Mouse (Mus musculus) MEL (cell line): ENCODE measurements around the gene Slc19a1. TPM values are rescaled to one million over a fixed set of nuclear protein-coding genes. Genes with fewer than 3 reads are reported as not detected.

Experiments
- DNase-seq: peaks from one replicate; pipeline ENCODE4 v3.0.0; 2011; ENCODE audit warnings: low read depth, low spot score
- H3K27ac ChIP-seq: 2 replicates; pipeline ENCODE4 v1.5.1; 2012; ENCODE audit warnings: low read depth, mild to moderate bottlenecking, control low read depth, low read length, moderate library complexity; ENCODE audit not compliant: control insufficient read depth
- H3K27me3 ChIP-seq, 2 experiments: fragments of 150-350 bp in 1 of 2; sonication (generic) in 1 of 2; 2 replicates each; pipeline ENCODE4 v1.6.1; 2012; ENCODE audit warnings: low read length in 2 of 2, mild to moderate bottlenecking in 2 of 2, improper control_type of control experiment in 1 of 2, moderate library complexity in 1 of 2; ENCODE audit not compliant: insufficient read depth in 2 of 2, control insufficient read depth in 1 of 2
- H3K36me3 ChIP-seq, 2 experiments: 2 replicates each; pipeline ENCODE4 v1.6.1; 2012 to 2014; ENCODE audit warnings: low read length in 2 of 2, improper control_type of control experiment in 1 of 2, inconsistent platforms in 1 of 2, mild to moderate bottlenecking in 1 of 2; ENCODE audit not compliant: insufficient read depth in 2 of 2, control insufficient read depth in 1 of 2
- H3K4me1 ChIP-seq, 2 experiments: fragments of 150-350 bp in 1 of 2; sonication (generic) in 1 of 2; 2 replicates each; pipeline ENCODE4 v1.6.1; 2012; ENCODE audit warnings: low read length in 2 of 2, improper control_type of control experiment in 1 of 2, mild to moderate bottlenecking in 1 of 2; ENCODE audit not compliant: insufficient read depth in 2 of 2, control insufficient read depth in 1 of 2
- H3K4me3 ChIP-seq, 2 experiments: fragments of 150-350 bp in 1 of 2; sonication (generic) in 1 of 2; 2 replicates each; pipeline ENCODE4 v1.5.1; 2012; ENCODE audit warnings: low read depth in 2 of 2, low read length in 2 of 2, mild to moderate bottlenecking in 2 of 2, moderate library complexity in 2 of 2, control low read depth in 1 of 2, improper control_type of control experiment in 1 of 2; ENCODE audit not compliant: control insufficient read depth in 1 of 2, insufficient read depth in 1 of 2
- H3K79me2 ChIP-seq: 2 replicates; pipeline ENCODE4 v1.6.1; 2012; ENCODE audit warnings: mild to moderate bottlenecking, low read length, moderate library complexity; ENCODE audit not compliant: control insufficient read depth, poor library complexity, insufficient read depth
- H3K9ac ChIP-seq: 2 replicates; pipeline ENCODE4 v1.6.1; 2012; ENCODE audit warnings: low read depth, mild to moderate bottlenecking, control low read depth, low read length, moderate library complexity; ENCODE audit not compliant: control insufficient read depth, poor library complexity, severe bottlenecking
- H3K9me3 ChIP-seq: fragments of 150-350 bp; sonication (generic); replicated peaks from 2 replicates; pipeline ENCODE4 v1.6.1; 2012; ENCODE audit warnings: mild to moderate bottlenecking, low read length, improper control_type of control experiment, moderate library complexity; ENCODE audit not compliant: insufficient read depth
- CHD2 ChIP-seq: IDR thresholded peaks from 2 replicates; pipeline ENCODE4 v1.6.1; 2011; ENCODE audit warnings: low read length, improper control_type of control experiment
- CTCF ChIP-seq, 3 experiments: IDR thresholded peaks in 2 of 3; conservative IDR thresholded peaks in 1 of 3; 2 replicates each; pipeline ENCODE4 v1.5.1; 2011 to 2012; ENCODE audit warnings: low read length in 3 of 3, low read depth in 2 of 3, mild to moderate bottlenecking in 2 of 3, improper control_type of control experiment in 1 of 3, inconsistent platforms in 1 of 3, mixed read lengths in 1 of 3, moderate library complexity in 1 of 3; ENCODE audit not compliant: control insufficient read depth in 1 of 3, insufficient read depth in 1 of 3, poor library complexity in 1 of 3, severe bottlenecking in 1 of 3
- ELF1 ChIP-seq: IDR thresholded peaks from 2 replicates; pipeline ENCODE4 v1.6.1; 2014; ENCODE audit warnings: low read depth, mild to moderate bottlenecking, inconsistent platforms, low read length, improper control_type of control experiment, moderate library complexity
- ETS1 ChIP-seq: IDR thresholded peaks from 2 replicates; pipeline ENCODE4 v1.6.1; 2012; ENCODE audit warnings: low read depth, mild to moderate bottlenecking, inconsistent platforms, low read length, improper control_type of control experiment, moderate library complexity
- GABPA ChIP-seq: IDR thresholded peaks from 2 replicates; pipeline ENCODE4 v1.6.1; 2012; ENCODE audit warnings: low read depth, mild to moderate bottlenecking, inconsistent platforms, low read length, improper control_type of control experiment, moderate library complexity
- JUND ChIP-seq: IDR thresholded peaks from 2 replicates; pipeline ENCODE4 v1.6.1; 2011; ENCODE audit warnings: low read depth, mild to moderate bottlenecking, improper control_type of control experiment, low read length
- KAT2A ChIP-seq: conservative IDR thresholded peaks from 2 replicates; pipeline ENCODE4 v1.6.1; 2012; ENCODE audit warnings: low read depth, low read length, improper control_type of control experiment, inconsistent platforms
- MAFK ChIP-seq: IDR thresholded peaks from 2 replicates; pipeline ENCODE4 v1.6.1; 2011; ENCODE audit warnings: low read depth, mild to moderate bottlenecking, low read length, improper control_type of control experiment, borderline replicate concordance
- MAX ChIP-seq: IDR thresholded peaks from 2 replicates; pipeline ENCODE4 v1.6.1; 2011; ENCODE audit warnings: low read length, improper control_type of control experiment
- MAZ ChIP-seq: IDR thresholded peaks from 2 replicates; pipeline ENCODE4 v1.6.1; 2012; ENCODE audit warnings: low read depth, mild to moderate bottlenecking, inconsistent platforms, low read length, improper control_type of control experiment
- NELFE ChIP-seq: IDR thresholded peaks from 2 replicates; pipeline ENCODE4 v1.6.1; 2011; ENCODE audit warnings: low read depth, low read length, improper control_type of control experiment
- NRF1 ChIP-seq: IDR thresholded peaks from 2 replicates; pipeline ENCODE4 v1.6.1; 2014; ENCODE audit warnings: low read depth, mild to moderate bottlenecking, inconsistent platforms, low read length, improper control_type of control experiment, moderate library complexity; ENCODE audit not compliant: poor library complexity, insufficient read depth, severe bottlenecking
- POLR2A ChIP-seq, 2 experiments: IDR thresholded peaks; 2 replicates each; pipeline ENCODE4 v1.6.1; 2011 to 2012; ENCODE audit warnings: low read length in 2 of 2, mild to moderate bottlenecking in 2 of 2, control low read depth in 1 of 2, improper control_type of control experiment in 1 of 2, low read depth in 1 of 2, moderate library complexity in 1 of 2; ENCODE audit not compliant: control insufficient read depth in 1 of 2, insufficient read depth in 1 of 2, poor library complexity in 1 of 2
- POLR2AphosphoS5 ChIP-seq: IDR thresholded peaks from 2 replicates; pipeline ENCODE4 v1.6.1; 2012; ENCODE audit warnings: low read depth, borderline replicate concordance, mild to moderate bottlenecking, inconsistent platforms, low read length, moderate library complexity, mixed read lengths
- SIN3A ChIP-seq: IDR thresholded peaks from 2 replicates; pipeline ENCODE4 v1.6.1; 2012; ENCODE audit warnings: low read length, improper control_type of control experiment, inconsistent platforms
- SMC3 ChIP-seq: IDR thresholded peaks from 2 replicates; pipeline ENCODE4 v1.6.1; 2011; ENCODE audit warnings: low read depth, low read length, improper control_type of control experiment
- TAL1 ChIP-seq: IDR thresholded peaks from 2 replicates; pipeline ENCODE4 v1.6.1; 2012; ENCODE audit warnings: mild to moderate bottlenecking, inconsistent platforms, low read length, moderate library complexity, mixed read lengths
- TBP ChIP-seq: IDR thresholded peaks from 2 replicates; pipeline ENCODE4 v1.8.0; 2011; ENCODE audit warnings: low read depth, low read length, improper control_type of control experiment
- USF1 ChIP-seq: IDR thresholded peaks from 2 replicates; pipeline ENCODE4 v1.6.1; 2014; ENCODE audit warnings: low read depth, mild to moderate bottlenecking, inconsistent platforms, low read length, improper control_type of control experiment, moderate library complexity
- USF2 ChIP-seq, 2 experiments: IDR thresholded peaks; 2 replicates each; pipeline ENCODE4 v1.6.1; 2011 to 2012; ENCODE audit warnings: improper control_type of control experiment in 2 of 2, low read length in 2 of 2, borderline replicate concordance in 1 of 2, inconsistent platforms in 1 of 2, low read depth in 1 of 2, mild to moderate bottlenecking in 1 of 2; ENCODE audit not compliant: insufficient read depth in 1 of 2
- ZNF384 ChIP-seq: IDR thresholded peaks from 2 replicates; pipeline ENCODE4 v1.6.1; 2012; ENCODE audit warnings: low read depth, mild to moderate bottlenecking, inconsistent platforms, low read length, improper control_type of control experiment
- polyA plus RNA-seq, 2 experiments: library from polyadenylated mRNA; stranded (reverse) in 1 of 2; unstranded in 1 of 2; fragments of >175 nt in 1 of 2; fragments of >200 nt in 1 of 2; gene quantifications; 2 replicates each; pipeline versions ENCODE4 v1.2.1 to v1.2.4; 2012; ENCODE audit warnings: low replicate concordance in 2 of 2, low read depth in 1 of 2; ENCODE audit not compliant: insufficient read length in 2 of 2, insufficient read depth in 1 of 2, missing spikeins in 1 of 2
- total RNA-seq: library from RNA; depleted of rRNA; stranded (reverse); fragments of 300-350 nt; gene quantifications from 2 replicates; pipeline ENCODE4 v1.2.3, GENCODE M21; 2012

Slc19a1 gene
- total and polyA plus RNA-seq, 3 experiments: 65.3 to 86.4 TPM; not detected in 1

DNA sequence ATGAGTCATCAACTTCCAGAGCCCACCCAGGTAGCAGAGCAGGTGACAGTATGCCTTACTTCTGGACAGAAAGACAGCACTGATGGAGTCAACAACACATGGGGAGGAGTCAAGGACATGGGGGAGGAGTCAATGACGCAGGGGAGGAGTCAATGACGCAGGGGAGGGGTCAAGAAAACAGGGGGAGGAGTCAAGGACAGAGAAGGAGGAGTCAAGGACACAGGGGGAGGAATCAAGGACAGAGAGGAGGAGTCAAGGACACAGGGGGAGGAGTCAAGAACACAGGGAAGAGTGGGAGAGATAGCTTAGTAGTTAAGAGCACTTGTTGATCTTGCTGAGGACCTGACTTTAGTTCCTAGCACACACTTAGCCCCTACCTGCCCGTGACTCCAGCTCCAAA, 39.6 kb upstream of the Slc19a1 start:
- Histone ChIP-seq H3K9me3 (no peaks in the 10 kb centered on the region), H3K4me1 (no peaks in the 10 kb centered on the region), H3K27ac (no peak overlapping the region), H3K9ac (no peak overlapping the region), H3K79me2 (no peaks in the 10 kb centered on the region), H3K36me3 (no peaks in the 10 kb centered on the region), H3K4me3 (no peak overlapping the region), H3K27me3 (peaks cover 3 to 19% of the 10 kb centered on the region in 2 experiments; a peak in 3 of 4 replicates)
- TF ChIP-seq TBP (no peak), POLR2AphosphoS5 (no peak), SIN3A (no peak), POLR2A (IDR thresholded peaks at IDR 0.05; ENCODE audit: control insufficient read depth in 1 of 2, insufficient read depth in 1 of 2, low read depth in 1 of 2, low read length in 2 of 2, poor library complexity in 1 of 2) (no peak), ETS1 (no peak), MAX (no peak), MAFK (no peak), NRF1 (no peak), NELFE (no peak), USF2 (IDR thresholded peaks at IDR 0.05; ENCODE audit: borderline replicate concordance in 1 of 2, insufficient read depth in 1 of 2, low read depth in 1 of 2, low read length in 2 of 2) (no peak), MAZ (no peak), KAT2A (no peak), SMC3 (no peak), GABPA (no peak), CTCF (IDR thresholded peaks at IDR 0.05 in 2 of 3, conservative IDR thresholded peaks at IDR 0.05 in 1 of 3; ENCODE audit: control insufficient read depth in 1 of 3, insufficient read depth in 1 of 3, low read depth in 2 of 3, low read length in 3 of 3, poor library complexity in 1 of 3, severe bottlenecking in 1 of 3) (no peak)
- peak; percentile 17 for DNase-seq

GRCm38 (mm10) chr10:76997759-76998513, 34.1 kb upstream of the Slc19a1 start:
- Histone ChIP-seq H3K4me3 (no peak overlapping the region), H3K27ac (no peak overlapping the region), H3K27me3 (peaks cover 0 to 11% of the 10 kb centered on the region in 2 experiments; a peak in 2 of 4 replicates), H3K4me1 (no peaks in the 10 kb centered on the region), H3K79me2 (no peaks in the 10 kb centered on the region), H3K9me3 (no peaks in the 10 kb centered on the region), H3K36me3 (no peaks in the 10 kb centered on the region), H3K9ac (no peak overlapping the region)
- DNase-seq: no peak
- TF ChIP-seq ETS1 (no peak), JUND (no peak), MAZ (no peak), KAT2A (no peak), POLR2AphosphoS5 (no peak), CHD2 (no peak), ELF1 (no peak), USF1 (no peak), TAL1 (no peak), ZNF384 (no peak), USF2 (IDR thresholded peaks at IDR 0.05; ENCODE audit: borderline replicate concordance in 1 of 2, insufficient read depth in 1 of 2, low read depth in 1 of 2, low read length in 2 of 2) (no peak), SMC3 (no peak)
